Mouse (Mus musculus) lung, postnatal 0 days (tissue): ENCODE data around the gene D7Ertd443e.

Source experiments
- CTCF ChIP-seq: IDR thresholded peaks from 2 replicates; pipeline ENCODE4 v1.5.1; 2016; ENCODE audit warnings: antibody characterized with exemption, mild to moderate bottlenecking
- EP300 ChIP-seq: IDR thresholded peaks from 2 replicates; pipeline ENCODE4 v1.6.1; 2016; ENCODE audit warnings: antibody characterized with exemption, mild to moderate bottlenecking, control low read depth

DNA sequence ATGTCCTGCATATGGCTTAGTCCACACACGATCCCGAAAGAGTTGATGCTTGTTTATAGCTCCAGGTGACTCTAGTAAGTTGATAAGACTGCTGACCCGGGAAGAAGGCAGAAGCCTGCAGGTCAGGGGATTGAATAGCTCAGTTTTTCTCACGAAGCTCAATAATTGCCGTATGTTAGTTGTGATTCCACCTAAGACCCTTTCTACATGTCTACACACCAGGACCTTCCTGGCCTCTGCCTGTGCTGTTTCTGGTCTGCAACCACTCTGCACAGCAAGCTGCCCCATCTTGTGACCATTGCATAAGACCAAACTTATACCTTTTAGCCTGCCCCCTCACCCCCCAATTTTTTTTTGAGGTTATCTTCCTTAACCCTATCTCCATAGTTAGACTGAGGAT lies 96.3 kb downstream of the D7Ertd443e start:
- TF ChIP-seq CTCF (no peak), EP300 (no peak)
